Mouse (Mus musculus) spleen, adult 2 months (tissue): ENCODE measurements around the gene Zbtb39.

Experiments used
- CTCF ChIP-seq: fragments of 200-500 bp; IDR thresholded peaks from 2 replicates; pipeline ENCODE4 v1.5.1; 2011; ENCODE audit warnings: mild to moderate bottlenecking, inconsistent platforms; ENCODE audit not compliant: insufficient read depth, insufficient read length, insufficient replicate concordance; ENCODE audit errors: extremely low read depth
- POLR2A ChIP-seq: fragments of 200-500 bp; IDR thresholded peaks from 2 replicates; pipeline ENCODE4 v1.6.1; 2011; ENCODE audit warnings: low read depth, low read length, inconsistent platforms

GRCm38 (mm10) chr10:127736266-127736665 lies 3.1 kb upstream of the Zbtb39 start:
- no peak for TF ChIP-seq CTCF
- no peak for TF ChIP-seq POLR2A
